Mouse (Mus musculus) midbrain, embryonic 12.5 days (tissue): ENCODE results near the gene Cfd. TPM values are rescaled to one million over a fixed set of nuclear protein-coding genes. Genes with fewer than 3 reads are reported as not detected.

ENCODE experiments used
- ATAC-seq: fragments of 200-750 bp; cut with Nextera tagmentation; 2 replicates; pipeline ENCODE4 v1.8.0; 2017; ENCODE audit warnings: low read depth, moderate TSS enrichment, moderate library complexity; ENCODE audit not compliant: low FRiP score
- H3K27ac ChIP-seq: fragments of 300-500 bp; sonication (generic); replicated peaks from 2 replicates; pipeline ENCODE4 v1.5.1; 2016; ENCODE audit warnings: mild to moderate bottlenecking
- H3K27me3 ChIP-seq: fragments of 300-500 bp; sonication (generic); 2 replicates; pipeline ENCODE4 v1.6.1; 2016; ENCODE audit warnings: mild to moderate bottlenecking
- H3K36me3 ChIP-seq: fragments of 300-500 bp; sonication (generic); 2 replicates; pipeline ENCODE4 v1.6.1; 2016
- H3K4me1 ChIP-seq: fragments of 300-500 bp; sonication (generic); 2 replicates; pipeline ENCODE4 v1.6.1; 2016
- H3K4me2 ChIP-seq: fragments of 300-500 bp; sonication (generic); replicated peaks from 2 replicates; pipeline ENCODE4 v1.6.1; 2016; ENCODE audit warnings: mild to moderate bottlenecking, moderate library complexity
- H3K4me3 ChIP-seq: fragments of 300-500 bp; sonication (generic); 2 replicates; pipeline ENCODE4 v1.5.1; 2016; ENCODE audit warnings: mild to moderate bottlenecking
- H3K9ac ChIP-seq: fragments of 300-500 bp; sonication (generic); replicated peaks from 2 replicates; pipeline ENCODE4 v1.6.1; 2016; ENCODE audit warnings: mild to moderate bottlenecking, moderate library complexity
- H3K9me3 ChIP-seq: fragments of 300-500 bp; sonication (generic); 2 replicates; pipeline ENCODE4 v1.6.1; 2016; ENCODE audit warnings: mild to moderate bottlenecking
- WGBS: fragments of 180-500 bp; shearing (Covaris S2); methylation state at CpG from one replicate; pipeline ENCODE4 v1.1.7; 2016; 5-methylcytosine and 5-hydroxymethylcytosine counted together
- polyA plus RNA-seq: library from polyadenylated mRNA; unstranded; fragments of >200 nt; fragmentation: Nextera tagmentation; extraction: Ambion mirVana; gene quantifications from 2 replicates; pipeline ENCODE4 v1.2.1, GENCODE M21; 2016

Cfd gene
- polyA plus RNA-seq, 1 experiment from 2014 or later, result not detected

DNA sequence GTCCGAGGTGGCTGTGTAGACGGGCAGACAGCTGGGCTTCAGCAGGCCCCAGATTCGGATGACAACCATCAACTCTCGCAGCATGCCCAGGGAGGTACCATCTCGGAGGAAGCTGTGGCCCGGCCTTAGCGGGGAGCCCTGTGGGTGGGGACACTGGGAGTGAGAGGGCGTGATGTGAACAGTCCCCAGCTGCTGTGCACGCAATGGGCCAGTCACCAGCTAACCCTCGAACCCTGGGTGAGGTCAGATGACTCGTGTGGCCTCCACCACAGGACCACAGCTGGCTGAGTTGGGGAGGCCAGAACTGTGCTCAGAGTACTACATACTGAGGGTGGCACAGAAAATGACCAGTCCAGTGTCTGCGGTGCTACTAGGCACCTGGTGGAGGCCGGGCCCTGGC lies 6.2 kb downstream of the Cfd start:
- Histone ChIP-seq H3K4me1 (peaks cover 14% of the 10 kb centered on the region), H3K9ac (no peak overlapping the region), H3K27ac (no peak overlapping the region), H3K36me3 (peaks cover 51% of the 10 kb centered on the region), H3K9me3 (no peaks in the 10 kb centered on the region), H3K27me3 (peaks cover 32% of the 10 kb centered on the region), H3K4me3 (no peak overlapping the region), H3K4me2 (no peak overlapping the region)
- ATAC-seq, result no peak
- 89% methylated on average over 13 of the region's 13 CpGs for whole genome bisulfite sequencing

DNA sequence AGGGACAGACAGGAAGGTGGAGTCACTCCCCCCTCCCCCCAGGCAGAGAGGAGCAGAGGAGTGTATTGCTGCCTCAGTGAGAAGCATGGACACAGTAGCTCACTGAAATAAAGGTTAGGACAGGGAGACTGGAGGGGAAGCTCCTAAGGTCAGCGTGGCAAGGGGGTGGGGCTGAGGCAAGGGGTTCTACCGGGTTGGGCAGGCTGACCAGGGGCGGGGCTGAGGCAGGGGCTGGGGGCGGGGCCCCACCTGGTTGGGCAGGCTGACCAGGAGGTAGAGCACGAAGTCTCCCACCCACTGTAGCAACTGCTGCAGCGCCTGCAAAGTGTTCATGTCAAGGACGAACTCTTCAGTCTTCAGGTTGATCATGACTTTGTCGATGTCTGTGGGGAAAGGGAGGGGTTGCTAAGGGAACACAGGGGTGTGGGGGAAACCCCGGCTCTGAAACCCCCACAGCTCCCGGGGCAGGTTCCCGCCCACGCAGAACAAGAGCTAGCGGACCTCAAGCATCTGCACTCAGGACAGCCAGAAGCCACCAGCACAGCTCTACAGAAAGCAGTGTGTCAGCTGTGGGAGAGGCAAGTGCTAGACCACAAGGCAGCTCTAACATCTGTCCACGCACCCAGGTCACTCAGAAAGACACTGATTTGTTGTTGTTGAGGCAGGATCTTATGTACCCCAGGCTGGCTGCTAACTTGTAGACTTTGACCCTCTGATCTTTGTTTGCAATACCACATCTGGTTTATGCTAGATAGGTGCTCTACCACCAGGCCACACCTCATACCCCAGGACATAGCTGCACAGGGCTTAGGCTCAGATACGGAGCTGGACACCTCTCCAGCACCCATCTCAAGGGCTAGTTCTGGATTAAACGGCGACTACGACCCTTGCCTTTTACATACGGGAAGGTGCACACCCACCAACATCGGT lies 6.9 kb downstream of the Cfd start:
- peaks cover 52% of the 10 kb centered on the region for H3K36me3 ChIP-seq

DNA sequence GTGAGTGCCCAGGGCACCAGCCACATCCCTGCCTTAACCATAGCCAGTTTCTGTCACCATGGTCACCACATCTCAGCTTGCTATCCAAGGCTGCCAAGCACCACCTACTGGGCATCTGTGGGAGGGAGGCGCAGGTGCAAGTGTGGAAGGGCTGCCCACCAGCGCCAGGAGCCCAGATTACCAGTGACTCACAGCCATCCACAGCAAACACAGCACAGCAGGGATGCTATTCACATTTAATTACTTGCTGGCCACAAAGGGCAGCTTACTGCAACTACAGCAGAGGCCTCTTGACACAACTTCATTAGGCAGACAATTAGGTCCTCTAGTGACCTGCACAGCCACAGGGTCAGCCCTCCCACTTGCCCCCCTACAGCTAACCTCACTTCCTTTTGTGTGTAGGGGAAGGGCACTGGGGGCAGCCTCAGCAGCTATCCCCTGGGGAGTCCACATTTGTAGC lies 10.3 kb downstream of the Cfd start:
- Histone ChIP-seq H3K27ac (peak overlapping the region; percentile 63), H3K4me2 (no peak overlapping the region), H3K4me1 (peaks cover 14% of the 10 kb centered on the region), H3K4me3 (no peak overlapping the region), H3K36me3 (peaks cover 62% of the 10 kb centered on the region), H3K9ac (no peak overlapping the region), H3K9me3 (no peaks in the 10 kb centered on the region), H3K27me3 (peaks cover 39% of the 10 kb centered on the region)
- peak; percentile 52 for ATAC-seq
- 0% methylated on average over 2 of the region's 2 CpGs for WGBS

More for the DNA sequence above, 6.9 kb downstream of the Cfd start:
- no peak overlapping the region for H3K9ac ChIP-seq
- no peak for ATAC-seq
- WGBS, result 56% methylated on average over 20 of the region's 20 CpGs
- no peak overlapping the region for H3K27ac ChIP-seq
- H3K4me1 ChIP-seq, result peaks cover 14% of the 10 kb centered on the region
- no peak overlapping the region for H3K4me2 ChIP-seq
- peaks cover 32% of the 10 kb centered on the region for H3K27me3 ChIP-seq
- no peak overlapping the region for H3K4me3 ChIP-seq
- no peaks in the 10 kb centered on the region for H3K9me3 ChIP-seq

DNA sequence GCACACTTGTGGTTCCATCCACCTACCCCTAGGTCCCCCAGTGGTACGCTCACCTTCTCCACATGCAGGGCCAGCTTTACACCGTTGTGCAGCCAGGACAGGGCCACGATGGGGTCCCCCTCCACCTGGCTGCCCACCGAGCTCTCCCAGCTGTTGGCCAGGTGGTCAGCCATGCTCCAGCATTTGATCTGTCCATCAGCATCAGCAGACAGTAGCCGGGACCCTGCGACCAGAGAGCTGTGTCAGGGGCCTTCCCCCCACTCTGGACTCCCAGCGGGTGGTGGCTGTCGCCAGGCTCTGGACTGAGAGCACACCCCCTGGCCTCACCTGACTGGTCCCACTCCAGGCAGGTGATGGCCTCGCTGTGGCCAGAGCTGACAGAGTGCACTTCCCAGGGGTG lies 16.1 kb downstream of the Cfd start:
- peaks cover 53% of the 10 kb centered on the region for H3K36me3 ChIP-seq
- H3K4me2 ChIP-seq, result no peak overlapping the region
- ATAC-seq, result no peak
- no peak overlapping the region for H3K4me3 ChIP-seq
- WGBS, result 91% methylated on average over 9 of the region's 9 CpGs
- no peak overlapping the region for H3K27ac ChIP-seq
- peaks cover 10% of the 10 kb centered on the region for H3K4me1 ChIP-seq
- no peak overlapping the region for H3K9ac ChIP-seq
- H3K27me3 ChIP-seq, result peaks cover 13% of the 10 kb centered on the region
- no peaks in the 10 kb centered on the region for H3K9me3 ChIP-seq

DNA sequence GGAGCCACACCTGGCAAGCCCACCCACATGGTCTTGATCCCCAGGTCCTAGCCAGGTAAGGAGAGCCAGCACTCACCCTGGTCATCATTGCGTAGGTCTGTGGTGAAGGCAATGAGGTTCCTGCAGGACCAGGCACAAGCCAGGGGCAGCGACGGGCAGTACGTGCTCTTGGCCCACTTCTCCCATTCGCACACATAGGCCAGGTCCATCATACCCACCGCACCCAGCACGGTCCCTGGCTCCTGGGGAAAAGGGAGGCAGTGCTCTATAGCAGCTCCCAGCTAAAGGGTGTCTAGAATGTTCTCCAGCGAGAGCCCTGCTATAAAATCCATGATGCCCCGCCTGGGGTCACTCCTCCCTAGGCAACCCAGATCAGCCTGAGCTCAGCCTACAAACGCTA lies 16.8 kb downstream of the Cfd start:
- H3K9me3 ChIP-seq, result no peaks in the 10 kb centered on the region
- peaks cover 9% of the 10 kb centered on the region for H3K27me3 ChIP-seq
- H3K36me3 ChIP-seq, result peaks cover 61% of the 10 kb centered on the region
- H3K4me1 ChIP-seq, result peaks cover 9% of the 10 kb centered on the region
- no peak overlapping the region for H3K27ac ChIP-seq
- no peak for ATAC-seq
- no peak overlapping the region for H3K4me2 ChIP-seq
- H3K4me3 ChIP-seq, result no peak overlapping the region
- no peak overlapping the region for H3K9ac ChIP-seq
- 98% methylated on average over 10 of the region's 10 CpGs for WGBS

- Histone ChIP-seq H3K4me1 (peaks cover 9% of the 10 kb centered on the region), H3K27me3 (no peaks in the 10 kb centered on the region), H3K4me2 (peak within 1 kb of the TSS; percentile 46), H3K9ac (peak within 1 kb of the TSS; percentile 73), H3K36me3 (peaks cover 57% of the 10 kb centered on the region), H3K9me3 (no peaks in the 10 kb centered on the region), H3K4me3 (peak within 1 kb of the TSS; percentile 64), H3K27ac (peak within 1 kb of the TSS; percentile 98)
- peak; percentile 93 for ATAC-seq
- WGBS, result 2% methylated on average over 52 of the region's 52 CpGs
Measured at GRCm38 (mm10) chr10:79908167-79909091, 17.8 kb downstream of the Cfd start, which contains the start of gene Med16. TSS of gene Med16 (minus strand) at chr10:79908923.

DNA sequence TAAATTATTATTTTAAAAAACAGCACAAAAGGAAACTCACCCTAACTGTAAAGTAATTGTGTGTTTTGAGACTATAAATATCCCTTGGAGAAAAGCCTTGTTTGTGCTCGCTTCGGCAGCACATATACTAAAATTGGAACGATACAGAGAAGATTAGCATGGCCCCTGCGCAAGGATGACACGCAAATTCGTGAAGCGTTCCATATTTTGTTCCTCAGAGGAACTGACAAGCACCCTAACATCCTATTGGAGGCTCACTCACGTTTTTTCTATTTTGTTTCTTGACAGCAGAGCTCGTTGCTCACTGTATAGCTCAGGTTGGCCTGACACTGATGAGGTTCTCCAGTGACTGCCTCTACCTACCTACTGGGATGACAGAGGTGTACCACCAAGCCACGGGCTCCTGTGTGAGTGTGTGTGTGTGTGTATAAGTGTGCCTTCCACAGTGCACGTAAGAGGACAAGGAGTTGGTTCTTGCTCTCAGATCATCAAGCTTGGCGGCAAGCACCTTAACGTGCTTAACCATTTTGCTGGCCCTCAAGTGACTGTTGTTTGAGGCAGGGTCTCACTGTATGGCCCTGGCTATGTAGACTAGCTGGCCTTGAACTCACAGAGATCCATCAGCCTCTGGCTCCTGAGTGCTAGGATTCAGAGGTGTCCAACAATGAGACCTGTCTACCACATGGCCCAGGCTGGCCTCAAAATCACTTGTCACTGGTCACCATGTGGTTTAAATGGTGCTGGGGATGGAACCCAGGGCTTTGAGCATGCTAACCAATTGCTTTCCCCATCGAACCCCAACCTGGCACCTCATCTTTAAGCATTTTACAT lies 18.7 kb downstream of the Cfd start:
- WGBS, result 26% methylated on average over 14 of the region's 14 CpGs
- H3K27ac ChIP-seq, result peak overlapping the region; percentile 76
- peaks cover 51% of the 10 kb centered on the region for H3K36me3 ChIP-seq
- peaks cover 15% of the 10 kb centered on the region for H3K4me1 ChIP-seq
- no peak; the same call in 1 of the 2 replicates for ATAC-seq
- 0 out of 2 replicates have a peak overlapping the region, but pooled peaks have one; percentile 31 for H3K9ac ChIP-seq
- peak overlapping the region; percentile 12; the same call in 1 of the 2 replicates for H3K4me3 ChIP-seq
- H3K4me2 ChIP-seq, result peak overlapping the region; percentile 35
- H3K27me3 ChIP-seq, result no peaks in the 10 kb centered on the region
- no peaks in the 10 kb centered on the region for H3K9me3 ChIP-seq

DNA sequence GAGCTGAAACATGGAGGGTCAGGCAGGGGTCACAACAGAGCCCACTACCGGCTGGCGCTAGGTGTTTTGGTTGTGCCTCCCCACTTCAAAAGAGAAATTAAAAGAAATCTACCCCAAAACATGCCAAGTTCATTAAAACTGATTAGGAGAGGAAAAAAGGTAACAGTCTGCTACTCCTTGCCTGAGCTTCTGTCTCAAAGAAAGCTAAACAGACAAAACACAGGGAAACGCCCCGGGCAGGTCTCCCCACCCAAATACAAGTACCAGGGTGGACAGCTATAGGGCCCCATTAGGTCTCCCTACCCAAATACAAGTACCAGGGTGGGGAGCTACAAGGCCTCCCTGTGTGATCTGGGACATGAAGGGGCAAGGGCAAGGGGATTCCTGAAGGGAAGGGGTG lies 19.9 kb downstream of the Cfd start, which contains the start of gene Gm26602:
Gene Gm26602, plus strand, starts transcription at position 301 of the 400 bp plus-strand sequence.
- ATAC-seq, result no peak
- Histone ChIP-seq H3K36me3 (peaks cover 41% of the 10 kb centered on the region), H3K9me3 (no peaks in the 10 kb centered on the region), H3K9ac (no peak within 1 kb of the TSS), H3K4me3 (0 out of 2 replicates have a peak within 1 kb of the TSS, but pooled peaks have one; percentile 12), H3K27ac (peak within 1 kb of the TSS; percentile 76), H3K27me3 (no peaks in the 10 kb centered on the region), H3K4me1 (peaks cover 27% of the 10 kb centered on the region), H3K4me2 (no peak within 1 kb of the TSS; the same call in 1 of the 2 replicates)
- whole genome bisulfite sequencing, result 96% methylated on average over 4 of the region's 4 CpGs

- no peak overlapping the region for H3K4me2 ChIP-seq
- no peaks in the 10 kb centered on the region for H3K9me3 ChIP-seq
- no peak overlapping the region for H3K27ac ChIP-seq
- peaks cover 4% of the 10 kb centered on the region for H3K27me3 ChIP-seq
- no peak for ATAC-seq
- peaks cover 40% of the 10 kb centered on the region for H3K4me1 ChIP-seq
- H3K36me3 ChIP-seq, result peaks cover 26% of the 10 kb centered on the region
- no peak overlapping the region; the same call in 1 of the 2 replicates for H3K9ac ChIP-seq
- 76% methylated on average over 20 of the region's 20 CpGs for WGBS
- no peak overlapping the region for H3K4me3 ChIP-seq
Measured at GRCm38 (mm10) chr10:79912412-79912811, 21.8 kb downstream of the Cfd start.

DNA sequence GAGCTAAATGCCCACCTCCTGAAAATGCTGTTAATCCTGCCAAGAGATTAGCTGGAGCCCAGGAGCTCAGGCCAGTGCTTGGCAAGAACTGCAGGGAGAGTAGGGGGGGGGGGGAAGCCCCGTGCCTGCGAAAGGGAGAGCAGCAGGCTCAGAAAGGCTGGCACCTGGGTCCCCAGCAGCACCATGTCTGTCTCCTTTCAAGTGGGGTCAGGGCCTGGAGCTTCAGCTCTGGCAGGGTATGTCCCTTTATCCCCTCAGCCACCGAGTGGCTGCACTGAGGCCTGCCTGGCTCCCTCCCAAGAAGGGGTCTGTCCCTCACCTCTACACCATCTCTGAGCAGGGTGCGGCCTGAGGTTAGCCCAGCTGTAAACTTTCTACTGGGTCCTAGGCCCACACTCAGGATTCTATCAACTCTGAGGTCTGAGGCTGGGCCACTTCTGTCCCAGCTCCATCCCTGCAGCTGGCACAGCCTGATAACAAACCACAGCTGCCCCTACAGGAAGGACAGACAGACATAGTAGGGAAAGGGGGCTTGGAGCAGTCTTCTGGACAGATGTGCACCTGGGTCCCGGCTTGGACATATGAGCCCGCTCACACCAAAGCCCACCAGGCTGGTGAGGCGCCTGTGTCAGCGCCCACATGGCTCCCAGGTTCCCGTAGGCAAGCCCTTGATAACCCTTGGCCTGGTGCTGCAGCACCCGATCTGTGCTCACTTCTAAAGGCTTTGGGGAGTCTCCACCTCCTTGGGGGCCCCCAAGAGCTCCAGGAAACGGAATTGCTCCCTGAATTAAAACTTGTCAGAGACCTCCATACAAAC lies 23.7 kb downstream of the Cfd start:
- peaks cover 42% of the 10 kb centered on the region for H3K4me1 ChIP-seq
- H3K9me3 ChIP-seq, result no peaks in the 10 kb centered on the region
- H3K4me2 ChIP-seq, result 0 out of 2 replicates have a peak overlapping the region, but pooled peaks have one; percentile 98
- no peak for ATAC-seq
- WGBS, result 66% methylated on average over 11 of the region's 11 CpGs
- H3K9ac ChIP-seq, result no peak overlapping the region; the same call in 1 of the 2 replicates
- peak overlapping the region; percentile 39; the same call in 1 of the 2 replicates for H3K27ac ChIP-seq
- no peak overlapping the region for H3K4me3 ChIP-seq
- H3K27me3 ChIP-seq, result peaks cover 23% of the 10 kb centered on the region
- H3K36me3 ChIP-seq, result peaks cover 26% of the 10 kb centered on the region
